Mouse (Mus musculus) ovary, adult 10 weeks (tissue): Measurements from ENCODE around the gene Pyroxd1. TPM values are rescaled to one million over a fixed set of nuclear protein-coding genes. Genes with fewer than 3 reads are reported as not detected.

Experiments
- polyA plus RNA-seq: library from polyadenylated mRNA; stranded (reverse); fragments of 350-450 nt; fragmentation: Illumina TruSeq; extraction: RNeasy Lipid Tissue Mini Kit (QIAGEN cat#74804); gene quantifications from one replicate; pipeline ENCODE4 v1.2.3, GENCODE M21; 2014

The Pyroxd1 gene
- 29.8 TPM for polyA plus RNA-seq

GRCm38 (mm10) chr6:142345440-142346038 is at the start of gene Pyroxd1:
Pyroxd1 (plus strand) TSS chr6:142345654.

GRCm38 (mm10) chr6:142298098-142298497 is 47.4 kb upstream of the Pyroxd1 start, which contains the start of gene Iapp:
Iapp (plus strand) TSS chr6:142298423.

GRCm38 (mm10) chr6:142322881-142323280 is 22.6 kb upstream of the Pyroxd1 start, which contains the start of gene Slco1a5:
Slco1a5 (minus strand) TSS chr6:142322981.

GRCm38 (mm10) chr6:142387011-142387754 is 41.7 kb downstream of the Pyroxd1 start, which contains the start of the genes Recql and Golt1b:
Recql (minus strand) TSS chr6:142387087.
Golt1b (plus strand) TSS chr6:142387221.

Other genes starting within 250 kb of the Pyroxd1 start
- gene Slco1a6, start 137.1 kb upstream of the Pyroxd1 start, polyA plus RNA-seq = not detected
- gene Iapp, start 47.2 kb upstream of the Pyroxd1 start, polyA plus RNA-seq = not detected
- gene Slco1a5, start 22.7 kb upstream of the Pyroxd1 start, polyA plus RNA-seq = 0.74 TPM
- gene Recql, start 41.4 kb downstream of the Pyroxd1 start, polyA plus RNA-seq = 14.5 TPM
- 118 TPM for gene Golt1b, start 41.6 kb downstream of the Pyroxd1 start, polyA plus RNA-seq
- not detected for gene Spx, start 67.8 kb downstream of the Pyroxd1 start, polyA plus RNA-seq
- gene Gys2, start 127.5 kb downstream of the Pyroxd1 start, polyA plus RNA-seq = 0.23 TPM
- 164 TPM for gene Ldhb, start 162.3 kb downstream of the Pyroxd1 start, polyA plus RNA-seq
- gene Kcnj8, start 226.0 kb downstream of the Pyroxd1 start, polyA plus RNA-seq = 3.8 TPM